ENCODE assay signal across 11 mouse cellular contexts in the genomic region with DNA sequence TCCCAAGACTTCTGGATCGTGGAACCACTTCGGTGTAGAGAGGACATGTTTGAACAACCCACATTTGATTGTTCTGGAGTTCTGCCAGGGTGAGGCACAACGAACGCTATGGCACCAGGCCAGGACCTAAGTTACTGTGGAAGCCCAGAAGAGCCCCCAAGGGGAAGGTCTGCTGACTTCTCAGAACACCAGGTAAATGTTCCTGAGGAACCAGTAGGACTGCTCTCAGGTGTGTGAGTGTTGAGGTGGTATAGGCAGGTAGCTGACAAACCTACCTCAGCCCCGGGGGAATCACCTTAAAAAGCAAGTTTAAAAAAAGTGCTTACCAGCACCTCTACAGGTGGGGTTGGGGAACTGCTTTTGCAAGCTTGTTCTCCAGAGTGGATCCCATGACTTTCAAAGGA. TPM values are rescaled to one million over a fixed set of nuclear protein-coding genes. Genes with fewer than 3 reads are reported as not detected.
A peak's percentile ranks its signal among the peaks of the same experiment; 100 is the strongest.
DNase-seq lines count a peak whose midpoint lies in the region; ATAC-seq lines count a peak whose summit lies in the region.
"Had no signal": no experiment of that assay in that cellular context is flagged by ENCODE, and none has a peak within 500 bp of the region (broad histone marks: within the 10 kb centered on the region; RNA-seq: fewer than 3 reads in every experiment).

No protein-coding gene starts in this region.

- no peaks in the 10 kb centered on the region for H3K27me3 ChIP-seq in heart, embryonic 11.5 days (ENCODE audit: control insufficient read depth, insufficient read depth, low read length)
- H3K27me3 ChIP-seq: midbrain, embryonic 15.5 days had no signal

- H3K4me3 ChIP-seq in heart, embryonic 11.5 days (ENCODE audit: low read depth, low read length), result no peak overlapping the region
- H3K4me3 ChIP-seq: midbrain, embryonic 15.5 days had no signal

- no peak for ATAC-seq in heart, embryonic 11.5 days (replicated peaks; ENCODE audit: insufficient number of reproducible peaks, low FRiP score, low TSS enrichment)
- peak; percentile 85 for ATAC-seq in megakaryocyte-erythroid progenitor cell, adult 5-6 weeks (replicated peaks; ENCODE audit: low FRiP score, low TSS enrichment, poor library complexity, severe bottlenecking)
- ATAC-seq: midbrain, embryonic 15.5 days had no signal

- H3K36me3 ChIP-seq in heart, embryonic 11.5 days (ENCODE audit: control insufficient read depth, insufficient read depth, low read length), result no peaks in the 10 kb centered on the region
- H3K36me3 ChIP-seq: midbrain, embryonic 15.5 days had no signal

- H3K27ac ChIP-seq in heart, embryonic 11.5 days (ENCODE audit: low read depth, low read length), result no peak overlapping the region
- H3K27ac ChIP-seq: midbrain, embryonic 15.5 days had no signal

- no peak overlapping the region for H3K4me2 ChIP-seq in heart, embryonic 11.5 days
- H3K4me2 ChIP-seq: midbrain, embryonic 15.5 days had no signal

- H3K9me3 ChIP-seq in heart, embryonic 11.5 days (replicated peaks; ENCODE audit: control insufficient read depth, low read length), result no peaks in the 10 kb centered on the region
- H3K9me3 ChIP-seq: midbrain, embryonic 15.5 days had no signal

- no peak overlapping the region for H3K9ac ChIP-seq in heart, embryonic 11.5 days (ENCODE audit: low read depth, low read length)
- H3K9ac ChIP-seq: midbrain, embryonic 15.5 days had no signal

- WGBS in heart, embryonic 11.5 days (ENCODE audit: insufficient replicate concordance), result 69% methylated on average over 5 of the region's 5 CpGs

- H3K4me1 ChIP-seq in heart, embryonic 11.5 days (ENCODE audit: control insufficient read depth, insufficient read depth, low read length), result no peaks in the 10 kb centered on the region
- H3K4me1 ChIP-seq: midbrain, embryonic 15.5 days had no signal

- DNase-seq in heart, postnatal 4 days, result peak; percentile 21
- DNase-seq in NIH3T3 (ENCODE audit: low read depth), result peak; percentile 40
- peak; percentile 73 for DNase-seq in kidney, postnatal 14 days
- DNase-seq in right cerebral cortex, adult 2 months (ENCODE audit: low spot score in 2 of 2), result no peak
- DNase-seq in left cerebral cortex, adult 9 months (ENCODE audit: low spot score in 2 of 2), result no peak
- DNase-seq in gastrocnemius, postnatal 10 days, result no peak
- DNase-seq: layer of hippocampus, adult 9-11 months; right cerebral cortex, postnatal 14 days had no signal

RNA-seq across cellular contexts. Expression of gene Dbi, which starts 15.3 kb away (rescaled TPM):
- total RNA-seq in heart, postnatal 4 days (2021), result 100 to 1,000 TPM; 404 to 419 TPM
- polyA plus RNA-seq in heart, embryonic 11.5 days (2014; fragmentation: Nextera tagmentation; extraction: Ambion mirVana), result 639 and 662 TPM in 2 replicates
- 120 and 154 TPM in 2 replicates for total RNA-seq in megakaryocyte-erythroid progenitor cell, adult 5-6 weeks (2014; fragmentation: Nextera tagmentation)
- 135 and 188 TPM in 2 replicates for total RNA-seq in megakaryocyte-erythroid progenitor cell, adult 5-6 weeks (2017)
- 100 to 1,000 TPM; 254 to 263 TPM for total RNA-seq in gastrocnemius, postnatal 10 days (2021)

RNA-seq across cellular contexts. Expression of gene 3110009E18Rik, which starts 15.4 kb away (rescaled TPM):
- total RNA-seq in heart, postnatal 4 days (2021), result 10 to 100 TPM in 1 of 2 experiments, 1 to 10 TPM in 1; 6.6 to 10.3 TPM
- polyA plus RNA-seq in heart, embryonic 11.5 days (2014; fragmentation: Nextera tagmentation; extraction: Ambion mirVana), result 11.8 and 13.1 TPM in 2 replicates
- 9.2 and 20.1 TPM in 2 replicates for total RNA-seq in megakaryocyte-erythroid progenitor cell, adult 5-6 weeks (2014; fragmentation: Nextera tagmentation)
- 1.7 and 11.7 TPM in 2 replicates for total RNA-seq in megakaryocyte-erythroid progenitor cell, adult 5-6 weeks (2017)
- 1 to 10 TPM; 5.7 to 7.3 TPM for total RNA-seq in gastrocnemius, postnatal 10 days (2021)

RNA-seq across cellular contexts. Expression of gene Tmem37, which starts 31.7 kb away (rescaled TPM):
- 1 to 10 TPM; 3.6 to 5.5 TPM for total RNA-seq in heart, postnatal 4 days (2021)
- 19.1 and 19.6 TPM in 2 replicates for polyA plus RNA-seq in heart, embryonic 11.5 days (2014; fragmentation: Nextera tagmentation; extraction: Ambion mirVana)
- not detected in 2 replicates for total RNA-seq in megakaryocyte-erythroid progenitor cell, adult 5-6 weeks (2014; fragmentation: Nextera tagmentation)
- not detected in 2 replicates for total RNA-seq in megakaryocyte-erythroid progenitor cell, adult 5-6 weeks (2017)
- 10 to 100 TPM in 1 of 2 experiments, 1 to 10 TPM in 1; 8.7 to 12.6 TPM for total RNA-seq in gastrocnemius, postnatal 10 days (2021)

Comparison
In these comparisons a context has a peak if more than half of its experiments do, and no peak if none do; other contexts are left out.
1. DNase-seq: peak in heart, postnatal 4 days (single experiment), NIH3T3 (single experiment) and kidney, postnatal 14 days (single experiment); none in right cerebral cortex, adult 2 months (0 of 2), left cerebral cortex, adult 9 months (0 of 2) and gastrocnemius, postnatal 10 days (single experiment).
2. RNA of gene Tmem37, which starts 31.7 kb away (total RNA-seq): 8.7 to 12.6 TPM in gastrocnemius, postnatal 10 days and 3.6 to 5.5 TPM in heart, postnatal 4 days; not detected in megakaryocyte-erythroid progenitor cell, adult 5-6 weeks; every median in the first group is over 4 times any median in the second.